Mouse (Mus musculus) CD8-positive naive resting alpha-beta T cell, adult 2 months (primary cell): ENCODE measurements around the gene Psme2.

ENCODE experiments used
- DNase-seq, 2 experiments: peaks; one replicate each; pipeline ENCODE4 v3.0.0; 2022; ENCODE audit warnings: low read depth in 2 of 2, low spot score in 2 of 2

Psme2 gene

GRCm38 (mm10) chr14:55570588-55570987, 20.3 kb downstream of the Psme2 start:
- DNase-seq = no peak

- DNase-seq = no peak
Measured at GRCm38 (mm10) chr14:55567496-55567895, 23.4 kb downstream of the Psme2 start.

GRCm38 (mm10) chr14:55565748-55566147, 25.2 kb downstream of the Psme2 start:
- no peak for DNase-seq

GRCm38 (mm10) chr14:55563249-55563648, 27.7 kb downstream of the Psme2 start:
- no peak for DNase-seq

- DNase-seq = no peak
Measured at GRCm38 (mm10) chr14:55561860-55562259, 29.1 kb downstream of the Psme2 start.

- DNase-seq = peak; percentile 96 to 98
Measured at GRCm38 (mm10) chr14:55560202-55561073, 30.5 kb downstream of the Psme2 start, which contains the start of gene A730061H03Rik. TSS of gene A730061H03Rik (minus strand) at chr14:55560406.

GRCm38 (mm10) chr14:55559799-55560201, 31.1 kb downstream of the Psme2 start, which contains the start of gene Dcaf11:
TSS of gene Dcaf11 (plus strand) at chr14:55560006.
- DNase-seq = peak; percentile 68 to 77

- DNase-seq = no peak
Measured at GRCm38 (mm10) chr14:55558740-55559448, 32.0 kb downstream of the Psme2 start.

GRCm38 (mm10) chr14:55557587-55557986, 33.3 kb downstream of the Psme2 start:
- DNase-seq = no peak

GRCm38 (mm10) chr14:55557003-55557402, 33.9 kb downstream of the Psme2 start:
- DNase-seq = peak; percentile 51 to 68

GRCm38 (mm10) chr14:55555788-55556187, 35.1 kb downstream of the Psme2 start:
- DNase-seq = no peak

- DNase-seq = no peak
Measured at GRCm38 (mm10) chr14:55554635-55555034, 36.3 kb downstream of the Psme2 start.

GRCm38 (mm10) chr14:55551794-55552193, 39.1 kb downstream of the Psme2 start:
- no peak for DNase-seq

- no peak for DNase-seq
Measured at GRCm38 (mm10) chr14:55551347-55551746, 39.6 kb downstream of the Psme2 start.

- DNase-seq = no peak
Measured at GRCm38 (mm10) chr14:55550191-55550590, 40.7 kb downstream of the Psme2 start.

- no peak for DNase-seq
Measured at GRCm38 (mm10) chr14:55544334-55544733, 46.6 kb downstream of the Psme2 start.

- DNase-seq = no peak
Measured at GRCm38 (mm10) chr14:55542268-55542667, 48.6 kb downstream of the Psme2 start.

GRCm38 (mm10) chr14:55540787-55541321, 50.1 kb downstream of the Psme2 start:
- DNase-seq = peak; percentile 20 to 53

- peak in 1 of 2 experiments; percentile 34 for DNase-seq
Measured at GRCm38 (mm10) chr14:55540067-55540786, 50.7 kb downstream of the Psme2 start, which contains the start of gene Pck2. TSS of gene Pck2 (plus strand) at chr14:55540266.
